Mouse (Mus musculus) CD4-positive, CD25-positive, alpha-beta regulatory T cell (primary cell): ENCODE results near the gene Xpa. TPM values are rescaled to one million over a fixed set of nuclear protein-coding genes. Genes with fewer than 3 reads are reported as not detected.

Experiments used
- polyA plus RNA-seq: library from polyadenylated mRNA; unstranded; fragments of 100-300 nt; shearing (Covaris generic); gene quantifications from one replicate; pipeline ENCODE4 v1.2.1, GENCODE M21; 2017

Gene Xpa
- polyA plus RNA-seq: 42.5 TPM

GRCm38 (mm10) chr4:46195781-46196487 is at the start of gene Xpa:
Xpa (minus strand) TSS chr4:46196311.

GRCm38 (mm10) chr4:46138287-46139222 is 57.6 kb downstream of the Xpa start, which contains the start of the genes Ncbp1 and Tstd2:
Ncbp1 (plus strand) TSS chr4:46138613.
Tstd2 (minus strand) TSS chr4:46138694.

Other genes starting within 250 kb of the Xpa start
- gene Tdrd7, start 231.0 kb downstream of the Xpa start, polyA plus RNA-seq: 8.3 TPM
- 1.5 TPM for gene Tmod1, start 157.4 kb downstream of the Xpa start, polyA plus RNA-seq
- 96.5 TPM for gene Ncbp1, start 57.7 kb downstream of the Xpa start, polyA plus RNA-seq
- 38.4 TPM for gene Tstd2, start 57.6 kb downstream of the Xpa start, polyA plus RNA-seq
- not detected for gene Foxe1, start 147.3 kb upstream of the Xpa start, polyA plus RNA-seq
- 23.5 TPM for gene Trmo, start 193.1 kb upstream of the Xpa start, polyA plus RNA-seq
- gene Hemgn, start 217.2 kb upstream of the Xpa start, polyA plus RNA-seq: 0.55 TPM